Mouse (Mus musculus): ENCODE results near the gene Cyb561d2.

Cyb561d2 gene

GRCm38 (mm10) chr9:107577871-107578270 is 35.9 kb upstream of the Cyb561d2 start:
- ChIA-PET POLR2A (interaction anchor here in 3 of 4 experiments (0.6 to 29.0 kb wide), 18 partner anchors 9 to 837 kb away, joined by 3 to 450 read pairs (median 7); partner anchors contain the start of genes Ifrd2 (in 3 of the 3), Tusc2 (in 2 of the 3), Cyb561d2 (in 1 of the 3) and Hyal2 (in 1 of the 3)), CTCF (interaction anchor here in 1 of 4 experiments (0.5 to 2.0 kb wide), 5 partner anchors 23 to 68 kb away, joined by 3 to 9 read pairs (median 3); no protein-coding TSS in a partner anchor)

- CTCF ChIA-PET, result interaction anchor here in 2 of 4 experiments (1.1 to 2.0 kb wide), 11 partner anchors 10 to 177 kb away, joined by 3 to 12 read pairs (median 4); partner anchors contain the start of genes Cacna2d2 (in 1 of the 2) and Ifrd2 (in 1 of the 2)
Observed at GRCm38 (mm10) chr9:107576357-107577107, 34.5 kb upstream of the Cyb561d2 start, which contains the start of gene Hyal1. Gene Hyal1 (plus strand): TSS chr9:107576927.

GRCm38 (mm10) chr9:107575579-107576356 is 33.8 kb upstream of the Cyb561d2 start:
- CTCF ChIA-PET, result interaction anchor here in 3 of 4 experiments (0.7 to 2.4 kb wide), 17 partner anchors 9 to 176 kb away, joined by 3 to 12 read pairs (median 4); partner anchors contain the start of genes Tusc2 (in 2 of the 3), Cacna2d2 (in 1 of the 3) and Ifrd2 (in 1 of the 3)

More at GRCm38 (mm10) chr9:107576357-107577107, 34.5 kb upstream of the Cyb561d2 start, which contains the start of gene Hyal1:
- POLR2A ChIA-PET, result interaction anchor here (0.5 to 29.0 kb wide), 63 partner anchors 8 to 817 kb away, joined by 3 to 450 read pairs (median 4); partner anchors contain the start of genes Ifrd2 (in 4 of the 4), 6430571L13Rik (in 3 of the 4), Gnai2 (in 3 of the 4) and Tusc2 (in 3 of the 4)

GRCm38 (mm10) chr9:107573774-107574173 is 31.8 kb upstream of the Cyb561d2 start:
- ChIA-PET POLR2A (interaction anchor here in 3 of 4 experiments (0.6 to 29.0 kb wide), 10 partner anchors 7 to 200 kb away, joined by 3 to 450 read pairs (median 3); partner anchors contain the start of genes Cyb561d2 (in 1 of the 3), Hyal3 (in 1 of the 3), Ifrd2 (in 1 of the 3) and Naa80 (in 1 of the 3)), CTCF (interaction anchor here in 2 of 4 experiments (0.6 to 2.4 kb wide), 2 partner anchors 9 to 57 kb away, joined by 4 to 7 read pairs; no protein-coding TSS in a partner anchor)

More at GRCm38 (mm10) chr9:107575579-107576356, 33.8 kb upstream of the Cyb561d2 start:
- POLR2A ChIA-PET, result interaction anchor here (0.5 to 29.0 kb wide), 54 partner anchors 8 to 753 kb away, joined by 3 to 450 read pairs (median 5); partner anchors contain the start of genes Cyb561d2 (in 2 of the 4), Ifrd2 (in 2 of the 4), Nprl2 (in 2 of the 4) and Tusc2 (in 2 of the 4)

GRCm38 (mm10) chr9:107572327-107572662 is 30.3 kb upstream of the Cyb561d2 start:
- ChIA-PET POLR2A (interaction anchor here in 3 of 4 experiments (0.5 to 29.0 kb wide), 20 partner anchors 8 to 173 kb away, joined by 3 to 450 read pairs (median 5); partner anchors contain the start of genes Tusc2 (in 3 of the 3), Hyal3 (in 2 of the 3), Ifrd2 (in 2 of the 3) and Cacna2d2 (in 1 of the 3)), CTCF (interaction anchor here (0.6 to 1.6 kb wide), 5 partner anchors 25 to 157 kb away, joined by 3 to 13 read pairs (median 3); partner anchors contain the start of gene Zmynd10 (in 1 of the 4))

- ChIA-PET POLR2A (interaction anchor here in 3 of 4 experiments (0.5 to 29.0 kb wide), 19 partner anchors 9 to 172 kb away, joined by 3 to 450 read pairs (median 5); partner anchors contain the start of genes Tusc2 (in 3 of the 3), Hyal3 (in 2 of the 3), Ifrd2 (in 2 of the 3) and Cacna2d2 (in 1 of the 3)), CTCF (interaction anchor here in 3 of 4 experiments (0.6 to 1.6 kb wide), 5 partner anchors 8 to 125 kb away, joined by 3 to 5 read pairs (median 3); partner anchors contain the start of genes Hyal3 (in 1 of the 3) and Zmynd10 (in 1 of the 3))
Observed at GRCm38 (mm10) chr9:107571534-107572326, 29.7 kb upstream of the Cyb561d2 start.

GRCm38 (mm10) chr9:107570845-107571244 is 28.9 kb upstream of the Cyb561d2 start:
- ChIA-PET POLR2A (interaction anchor here in 2 of 4 experiments (1.4 to 29.0 kb wide), 11 partner anchors 10 to 74 kb away, joined by 4 to 450 read pairs (median 22); partner anchors contain the start of genes Hyal3 (in 2 of the 2), Ifrd2 (in 2 of the 2), Naa80 (in 1 of the 2) and Rassf1 (in 1 of the 2)), CTCF (interaction anchor here in 2 of 4 experiments (0.5 to 1.0 kb wide), 3 partner anchors 9 to 118 kb away, joined by 3 read pairs; partner anchors contain the start of gene Hyal3 (in 1 of the 2))

- CTCF ChIA-PET, result interaction anchor here in 3 of 4 experiments (0.5 to 2.5 kb wide), 9 partner anchors 10 to 401 kb away, joined by 3 to 5 read pairs (median 3); partner anchors contain the start of genes Hyal3 (in 1 of the 3) and Tmem115 (in 1 of the 3)
- POLR2A ChIA-PET, result interaction anchor here in 3 of 4 experiments (1.0 to 29.0 kb wide), 20 partner anchors 11 to 74 kb away, joined by 4 to 450 read pairs (median 9); partner anchors contain the start of genes Ifrd2 (in 3 of the 3), Hyal3 (in 2 of the 3), Rassf1 (in 2 of the 3) and Zmynd10 (in 2 of the 3)
Observed at GRCm38 (mm10) chr9:107570016-107570415, 28.0 kb upstream of the Cyb561d2 start.

- POLR2A ChIA-PET, result interaction anchor here in 3 of 4 experiments (0.7 to 29.0 kb wide), 31 partner anchors 7 to 947 kb away, joined by 3 to 450 read pairs (median 8); partner anchors contain the start of genes Ifrd2 (in 3 of the 3), Hyal1 (in 2 of the 3), Hyal3 (in 2 of the 3) and Naa80 (in 2 of the 3)
- CTCF ChIA-PET, result interaction anchor here in 3 of 4 experiments (0.5 to 2.6 kb wide), 16 partner anchors 14 to 439 kb away, joined by 3 to 14 read pairs (median 3); partner anchors contain the start of genes Ifrd2 (in 1 of the 3), Rassf1 (in 1 of the 3) and Tmem115 (in 1 of the 3)
Observed at GRCm38 (mm10) chr9:107569270-107569669, 27.3 kb upstream of the Cyb561d2 start.

GRCm38 (mm10) chr9:107568331-107569261 is 26.6 kb upstream of the Cyb561d2 start:
- POLR2A ChIA-PET, result interaction anchor here in 3 of 4 experiments (0.7 to 29.0 kb wide), 41 partner anchors 8 to 948 kb away, joined by 3 to 450 read pairs (median 5); partner anchors contain the start of genes Hyal1 (in 3 of the 3), Ifrd2 (in 3 of the 3), Hyal3 (in 2 of the 3) and Naa80 (in 2 of the 3)
- CTCF ChIA-PET, result interaction anchor here (0.5 to 2.6 kb wide), 20 partner anchors 12 to 440 kb away, joined by 3 to 14 read pairs (median 3); partner anchors contain the start of genes Hyal3 (in 1 of the 4), Ifrd2 (in 1 of the 4), Rassf1 (in 1 of the 4) and Tmem115 (in 1 of the 4)

GRCm38 (mm10) chr9:107567702-107568319 is 25.8 kb upstream of the Cyb561d2 start, which contains the start of gene Hyal2:
Gene Hyal2 (plus strand): TSS chr9:107567945.
- ChIA-PET CTCF (interaction anchor here (0.5 to 2.6 kb wide), 10 partner anchors 13 to 50 kb away, joined by 3 to 14 read pairs (median 4); partner anchors contain the start of genes Hyal3 (in 1 of the 4) and Tmem115 (in 1 of the 4)), POLR2A (interaction anchor here in 3 of 4 experiments (0.6 to 29.0 kb wide), 34 partner anchors 9 to 238 kb away, joined by 3 to 450 read pairs (median 4); partner anchors contain the start of genes Hyal1 (in 3 of the 3), Hyal3 (in 3 of the 3), Ifrd2 (in 2 of the 3) and Naa80 (in 2 of the 3))

GRCm38 (mm10) chr9:107566855-107567254 is 24.9 kb upstream of the Cyb561d2 start:
- POLR2A ChIA-PET, result interaction anchor here (0.8 to 29.0 kb wide), 18 partner anchors 8 to 74 kb away, joined by 3 to 450 read pairs (median 4); partner anchors contain the start of genes Hyal1 (in 2 of the 4), Hyal3 (in 2 of the 4), Rassf1 (in 2 of the 4) and Gnai2 (in 1 of the 4)

More at GRCm38 (mm10) chr9:107566855-107567254, 24.9 kb upstream of the Cyb561d2 start:
- CTCF ChIA-PET, result interaction anchor here in 3 of 4 experiments (0.8 to 2.6 kb wide), 12 partner anchors 8 to 79 kb away, joined by 3 to 14 read pairs (median 4); partner anchors contain the start of genes Ifrd2 (in 2 of the 3) and Hyal1 (in 1 of the 3)

All from embryonic stem cell, embryonic (primary cell).